Mouse (Mus musculus) stomach, postnatal 0 days (tissue): ENCODE data around the gene Pold2. TPM values are rescaled to one million over a fixed set of nuclear protein-coding genes. Genes with fewer than 3 reads are reported as not detected.

Source experiments
- ATAC-seq: fragments of 200-750 bp; cut with Nextera tagmentation; 2 replicates; pipeline ENCODE4 v1.8.0; 2017; ENCODE audit not compliant: low FRiP score, low TSS enrichment
- DNase-seq: peaks from one replicate; pipeline ENCODE4 v3.0.0-alpha.2; 2016; ENCODE audit warnings: low spot score
- H3K27ac ChIP-seq: fragments of 300-500 bp; sonication (generic); replicated peaks from 2 replicates; pipeline ENCODE4 v1.5.1; 2014; ENCODE audit warnings: mild to moderate bottlenecking, control low read depth
- H3K27me3 ChIP-seq: fragments of 300-500 bp; sonication (generic); 2 replicates; pipeline ENCODE4 v1.6.1; 2014; ENCODE audit warnings: low read length; ENCODE audit not compliant: control insufficient read depth, insufficient read depth
- H3K36me3 ChIP-seq: fragments of 300-500 bp; sonication (generic); 2 replicates; pipeline ENCODE4 v1.6.1; 2014; ENCODE audit warnings: low read length, mixed read lengths; ENCODE audit not compliant: control insufficient read depth, insufficient read depth
- H3K4me1 ChIP-seq: fragments of 300-500 bp; sonication (generic); replicated peaks from 2 replicates; pipeline ENCODE4 v1.6.1; 2014; ENCODE audit warnings: antibody characterized with exemption; ENCODE audit not compliant: control insufficient read depth, insufficient read depth
- H3K4me2 ChIP-seq: fragments of 300-500 bp; sonication (generic); replicated peaks from 2 replicates; pipeline ENCODE4 v1.6.1; 2014; ENCODE audit warnings: low read depth, mild to moderate bottlenecking, control low read depth, moderate library complexity
- H3K4me3 ChIP-seq: fragments of 300-500 bp; sonication (generic); 2 replicates; pipeline ENCODE4 v1.5.1; 2014; ENCODE audit warnings: low read depth, low read length, control low read depth
- H3K9ac ChIP-seq: fragments of 300-500 bp; sonication (generic); 2 replicates; pipeline ENCODE4 v1.6.1; 2014; ENCODE audit warnings: mild to moderate bottlenecking, low read length, control low read depth, mixed read lengths
- H3K9me3 ChIP-seq: fragments of 300-500 bp; sonication (generic); 2 replicates; pipeline ENCODE4 v1.6.1; 2016; ENCODE audit warnings: low read length; ENCODE audit not compliant: control insufficient read depth
- CTCF ChIP-seq: IDR thresholded peaks from 2 replicates; pipeline ENCODE4 v1.5.1; 2016; ENCODE audit warnings: antibody characterized with exemption, low read depth, mild to moderate bottlenecking, moderate library complexity
- EP300 ChIP-seq: optimal IDR thresholded peaks from 2 replicates; pipeline ENCODE3; 2016; ENCODE audit warnings: antibody characterized with exemption
- WGBS: fragments of 180-500 bp; shearing (Covaris S2); extraction: QIAGEN DNeasy Blood & Tissue Kit; methylation state at CpG from one replicate; pipeline ENCODE4 v1.1.7; 2014; 5-methylcytosine and 5-hydroxymethylcytosine counted together
- polyA plus RNA-seq: library from polyadenylated mRNA; unstranded; fragments of >200 nt; fragmentation: Nextera tagmentation; extraction: Ambion mirVana; gene quantifications from 2 replicates; pipeline ENCODE4 v1.2.1, GENCODE M21; 2015

Gene Pold2
- polyA plus RNA-seq, 1 experiment from 2014 or later = 51.1 TPM

GRCm38 (mm10) chr11:5872707-5873106, 5.4 kb downstream of the Pold2 start:
- Histone ChIP-seq H3K27me3 (no peaks in the 10 kb centered on the region), H3K9ac (no peak overlapping the region), H3K4me2 (no peak overlapping the region), H3K36me3 (peaks cover 14% of the 10 kb centered on the region), H3K27ac (no peak overlapping the region), H3K9me3 (no peaks in the 10 kb centered on the region), H3K4me1 (0 out of 2 replicates have a peak, but pooled peaks cover 3% of the 10 kb centered on the region), H3K4me3 (no peak overlapping the region)
- TF ChIP-seq EP300 = no peak
- no peak for TF ChIP-seq CTCF
- DNase-seq (no peak), ATAC-seq (no peak)
- WGBS = 97% methylated on average over 11 of the region's 11 CpGs

GRCm38 (mm10) chr11:5870069-5870468, 8.0 kb downstream of the Pold2 start:
- peaks cover 14% of the 10 kb centered on the region for H3K36me3 ChIP-seq
- TF ChIP-seq CTCF (no peak), EP300 (no peak)
- WGBS = 89% methylated on average over 16 of the region's 16 CpGs

GRCm38 (mm10) chr11:5869331-5869730, 8.8 kb downstream of the Pold2 start:
- no peak for DNase-seq
- TF ChIP-seq EP300 (no peak), CTCF (no peak)
- H3K4me2 ChIP-seq = no peak overlapping the region
- H3K4me3 ChIP-seq = no peak overlapping the region
- no peaks in the 10 kb centered on the region for H3K4me1 ChIP-seq
- H3K36me3 ChIP-seq = peaks cover 11% of the 10 kb centered on the region
- no peaks in the 10 kb centered on the region for H3K9me3 ChIP-seq
- ATAC-seq = no peak
- no peak overlapping the region for H3K27ac ChIP-seq
- no peaks in the 10 kb centered on the region for H3K27me3 ChIP-seq
- no peak overlapping the region for H3K9ac ChIP-seq
- WGBS = 90% methylated on average over 16 of the region's 16 CpGs

More at GRCm38 (mm10) chr11:5870069-5870468, 8.0 kb downstream of the Pold2 start:
- Histone ChIP-seq H3K9ac (no peak overlapping the region), H3K4me2 (no peak overlapping the region), H3K27me3 (no peaks in the 10 kb centered on the region), H3K4me3 (no peak overlapping the region), H3K4me1 (no peaks in the 10 kb centered on the region), H3K9me3 (no peaks in the 10 kb centered on the region), H3K27ac (no peak overlapping the region)
- DNase-seq (no peak), ATAC-seq (no peak)

GRCm38 (mm10) chr11:5868324-5868723, 9.8 kb downstream of the Pold2 start:
- Histone ChIP-seq H3K9ac (no peak overlapping the region), H3K4me3 (no peak overlapping the region), H3K27me3 (no peaks in the 10 kb centered on the region), H3K9me3 (no peaks in the 10 kb centered on the region), H3K4me2 (no peak overlapping the region), H3K4me1 (no peaks in the 10 kb centered on the region), H3K36me3 (peaks cover 4% of the 10 kb centered on the region), H3K27ac (no peak overlapping the region)
- DNase-seq = no peak
- 87% methylated on average over 12 of the region's 12 CpGs for WGBS
- TF ChIP-seq EP300 (no peak), CTCF (no peak)
- ATAC-seq = no peak

GRCm38 (mm10) chr11:5867196-5867595, 10.9 kb downstream of the Pold2 start:
- Histone ChIP-seq H3K9ac (no peak overlapping the region), H3K27me3 (no peaks in the 10 kb centered on the region), H3K4me2 (no peak overlapping the region), H3K4me1 (no peaks in the 10 kb centered on the region), H3K4me3 (no peak overlapping the region), H3K27ac (no peak overlapping the region), H3K9me3 (no peaks in the 10 kb centered on the region), H3K36me3 (no peaks in the 10 kb centered on the region; the same call in none of the 2 replicates)
- ATAC-seq (no peak), DNase-seq (no peak)
- TF ChIP-seq EP300 = no peak
- TF ChIP-seq CTCF = no peak
- 83% methylated on average over 2 of the region's 2 CpGs for WGBS

- WGBS = 16% methylated on average over 15 of the region's 15 CpGs
- Histone ChIP-seq H3K9ac (peak overlapping the region; percentile 63; the same call in 1 of the 2 replicates), H3K4me2 (peak overlapping the region; percentile 73), H3K36me3 (no peaks in the 10 kb centered on the region), H3K27ac (no peak overlapping the region), H3K9me3 (no peaks in the 10 kb centered on the region), H3K4me1 (peaks cover 6% of the 10 kb centered on the region; the same call in 1 of the 2 replicates), H3K4me3 (peak overlapping the region; percentile 46), H3K27me3 (no peaks in the 10 kb centered on the region)
- DNase-seq (no peak), ATAC-seq (no peak)
- TF ChIP-seq CTCF = no peak
- TF ChIP-seq EP300 = no peak
Measured at GRCm38 (mm10) chr11:5862394-5863105, 15.5 kb downstream of the Pold2 start.
